Mouse (Mus musculus): ENCODE data around the gene Fam234a.

Fam234a gene

DNA sequence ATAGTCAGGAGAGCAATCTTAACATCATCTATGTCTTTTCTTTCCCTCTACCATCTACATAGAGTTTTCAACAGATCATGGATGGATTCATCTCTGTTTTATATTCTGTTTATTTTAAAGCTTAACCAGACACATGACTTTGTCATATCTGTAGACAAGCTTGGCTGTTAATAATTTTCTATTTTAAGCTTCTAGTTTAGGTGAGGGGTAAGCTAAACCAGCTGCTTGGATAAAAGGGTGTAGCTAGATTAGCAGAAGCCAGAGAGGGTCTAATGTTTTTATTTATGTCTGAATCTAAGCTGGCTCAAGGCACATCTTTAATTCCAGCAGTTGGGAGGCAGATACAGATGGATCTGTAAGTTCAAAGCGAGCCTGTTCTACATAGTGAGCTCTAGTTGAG is 81.3 kb downstream of the Fam234a start:
- DNase-seq, result no peak

Measured in kidney, adult 18-20 months (tissue).